Mouse (Mus musculus) 3134 (cell line): ENCODE results near the gene 2510009E07Rik.
"Not testable (repeated sequence)": the region's sequence is repeated elsewhere in the genome, so short reads cannot be mapped to it uniquely, and the experiment has no call there.

Experiments used
- DNase-seq: peaks from one replicate; pipeline ENCODE4 v3.0.0-alpha.2; 2011; ENCODE audit warnings: low spot score; ENCODE audit not compliant: insufficient read length; ENCODE audit errors: extremely low read depth

The 2510009E07Rik gene

DNA sequence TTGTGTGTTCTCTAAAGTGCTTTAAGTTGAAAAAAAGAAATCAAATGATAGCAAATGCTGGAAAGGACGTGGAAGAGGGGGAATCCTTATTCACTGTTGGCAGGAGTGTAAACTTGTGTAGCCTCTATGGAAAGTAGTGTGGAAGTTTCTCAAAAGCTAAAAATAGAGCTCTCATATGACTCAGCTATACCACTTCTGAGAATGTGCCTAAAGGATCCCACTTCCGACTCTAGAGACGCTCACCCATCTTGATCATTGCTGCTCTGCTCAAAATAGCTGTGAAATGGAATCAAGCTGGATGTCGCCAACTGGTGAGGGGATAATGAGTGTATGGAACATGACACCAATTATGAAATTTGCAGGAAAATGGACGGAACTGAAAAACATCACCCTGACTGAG is 7.1 kb downstream of the 2510009E07Rik start:
- DNase-seq = no peak

DNA sequence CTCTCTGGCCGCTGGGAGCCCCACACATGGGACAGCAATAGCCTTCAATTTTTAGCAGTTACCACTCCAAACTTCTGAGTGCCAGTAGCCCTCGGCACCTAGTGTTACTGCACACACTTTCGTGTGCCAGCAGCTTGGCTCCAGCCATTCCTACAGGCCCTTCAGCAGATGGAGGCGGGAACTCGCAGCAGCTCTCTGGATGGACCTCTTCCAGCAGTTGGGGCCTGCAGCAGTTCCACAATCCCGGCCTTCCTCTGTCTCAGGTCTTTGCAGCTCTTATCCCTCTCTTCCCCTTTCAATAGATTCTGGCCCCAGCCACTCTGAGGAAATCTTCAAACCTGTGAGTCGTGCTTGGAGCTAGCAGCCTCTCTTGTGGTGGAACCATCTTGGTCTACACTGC is 17.7 kb downstream of the 2510009E07Rik start:
- no peak for DNase-seq

DNA sequence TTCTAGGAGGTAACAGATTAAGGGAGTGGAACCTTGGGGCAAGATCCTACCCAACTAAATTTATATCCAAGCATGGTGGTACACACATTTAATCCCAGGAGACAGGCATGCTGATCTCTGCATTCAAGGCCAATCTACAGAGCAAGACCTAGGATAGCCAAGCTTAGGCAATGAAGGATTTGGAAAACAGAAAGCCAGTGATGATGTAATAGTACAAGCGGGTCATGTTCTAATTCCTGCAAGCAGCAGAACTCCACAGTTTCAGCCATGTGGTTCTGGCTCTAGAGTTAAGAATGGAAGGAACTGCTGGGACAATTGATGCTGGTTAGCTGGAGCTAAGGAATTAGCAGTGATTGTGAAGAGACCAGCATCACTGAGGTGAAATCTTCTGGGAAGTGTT is 20.8 kb downstream of the 2510009E07Rik start:
- DNase-seq = not testable (repeated sequence)

DNA sequence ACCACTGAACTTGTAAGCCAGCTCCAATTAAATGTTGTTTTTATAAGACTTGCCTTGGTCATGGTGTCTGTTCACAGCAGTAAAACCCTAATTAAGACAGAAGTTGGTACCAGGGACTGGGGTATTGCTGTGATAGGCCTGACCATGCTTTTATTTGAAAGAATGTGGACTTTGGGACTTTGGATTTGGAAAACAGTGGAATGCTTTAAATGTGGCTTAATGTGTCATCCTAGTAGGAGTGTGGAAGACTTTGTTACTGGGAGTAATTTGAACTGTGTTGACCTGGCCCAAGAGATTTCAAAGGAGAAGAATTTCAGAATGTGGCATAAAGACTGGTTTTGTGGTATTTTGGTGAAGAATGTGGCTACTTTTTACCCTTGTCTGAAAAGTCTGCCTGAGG is 21.4 kb downstream of the 2510009E07Rik start:
- DNase-seq = not testable (repeated sequence)

DNA sequence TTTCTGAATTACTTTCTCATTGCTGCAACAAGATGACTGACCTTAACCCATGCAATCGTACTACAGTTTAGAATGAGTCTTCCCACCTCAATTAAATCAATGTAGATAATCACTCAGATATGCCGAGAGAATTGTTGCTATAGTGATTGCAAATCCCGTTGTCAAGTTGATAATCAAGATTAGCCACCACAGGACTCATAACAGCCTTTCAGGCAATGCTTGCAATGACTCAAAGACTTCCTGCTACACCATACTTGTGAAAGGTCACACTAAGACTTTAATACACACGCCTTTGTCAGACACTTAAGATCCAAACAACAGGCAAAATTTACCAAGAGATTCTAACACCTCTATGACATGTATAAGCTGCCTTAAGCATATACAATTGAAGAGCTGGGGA is 22.6 kb downstream of the 2510009E07Rik start:
- DNase-seq = no peak

DNA sequence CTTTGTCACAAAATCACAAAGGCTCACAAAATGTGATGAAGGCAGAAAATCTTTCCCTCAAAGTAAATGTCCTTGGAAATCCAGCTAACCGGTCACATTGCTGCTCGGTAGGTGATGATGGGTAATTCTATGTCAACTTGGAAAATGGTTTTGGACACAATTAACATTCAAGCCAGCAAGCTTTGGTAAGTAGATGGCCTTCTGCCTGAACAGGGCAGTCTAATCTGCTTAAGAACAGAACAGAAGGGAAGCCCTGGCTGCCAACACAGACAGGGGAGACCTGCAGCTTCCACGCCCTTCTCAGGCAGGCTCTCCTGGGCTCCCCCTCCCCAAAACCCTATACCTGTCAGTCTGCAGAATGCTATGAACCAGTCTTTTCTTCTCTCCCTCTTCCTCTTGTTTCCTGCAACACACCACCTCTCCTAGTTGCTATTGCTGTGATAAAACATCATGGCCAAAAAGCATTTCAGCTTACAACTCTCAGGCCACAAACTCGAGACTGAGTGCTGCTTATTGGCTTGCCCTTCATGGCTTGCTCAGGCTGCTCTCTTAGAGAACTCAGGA is 29.0 kb downstream of the 2510009E07Rik start:
- DNase-seq = no peak

DNA sequence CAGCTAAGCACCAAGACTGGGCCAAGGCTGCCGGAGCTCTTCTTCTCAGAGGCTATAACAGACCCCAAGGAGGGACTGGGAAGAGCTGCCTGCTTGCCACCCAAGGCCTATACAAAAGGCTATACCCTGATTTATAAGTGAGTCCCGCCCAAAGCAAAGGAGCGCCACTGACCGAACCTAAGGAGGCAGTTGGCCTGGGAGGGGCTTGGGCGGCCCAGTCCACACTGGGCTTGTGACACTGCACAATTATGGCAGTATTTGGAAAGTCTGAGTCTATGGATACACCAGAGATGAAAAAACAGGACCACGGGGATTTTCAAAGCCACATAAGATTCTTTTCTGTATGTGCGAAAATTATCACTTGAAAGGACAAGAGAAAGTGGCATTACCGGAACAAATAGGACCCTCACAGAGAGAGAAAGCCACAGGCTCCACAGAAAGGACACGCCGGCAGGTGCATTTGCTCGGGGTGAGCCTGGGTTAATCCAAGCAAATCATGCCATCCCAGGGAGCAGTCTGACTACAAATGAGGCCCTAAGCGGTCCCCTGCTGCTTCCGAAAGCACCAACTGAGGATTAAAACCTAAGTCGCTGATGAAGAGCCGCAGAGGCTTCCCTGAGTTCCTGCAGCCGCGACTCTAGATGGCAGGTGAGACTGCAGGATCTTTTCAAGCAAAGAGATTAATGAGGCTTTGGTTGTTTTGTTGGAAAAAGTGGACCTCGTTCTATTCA is 29.7 kb downstream of the 2510009E07Rik start:
- no peak for DNase-seq

DNA sequence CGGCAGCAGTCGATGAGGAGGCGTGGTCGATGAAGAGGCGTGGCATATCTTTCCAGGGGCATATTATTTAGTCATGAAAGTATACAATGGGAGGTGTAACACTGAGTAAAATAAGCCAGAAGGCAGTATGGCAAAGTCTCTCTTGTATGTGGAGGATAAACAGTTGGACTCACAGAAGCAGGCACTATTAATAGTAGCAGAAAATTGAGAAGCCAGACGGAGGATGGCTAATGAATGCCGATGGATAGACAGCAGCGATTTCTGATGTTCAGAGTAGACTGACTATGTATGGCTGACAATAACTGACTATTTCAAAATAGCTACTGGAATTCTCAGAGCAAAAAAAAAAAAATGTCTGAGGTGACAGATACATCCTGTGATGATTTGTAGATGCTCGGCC is 38.5 kb downstream of the 2510009E07Rik start:
- DNase-seq = no peak

DNA sequence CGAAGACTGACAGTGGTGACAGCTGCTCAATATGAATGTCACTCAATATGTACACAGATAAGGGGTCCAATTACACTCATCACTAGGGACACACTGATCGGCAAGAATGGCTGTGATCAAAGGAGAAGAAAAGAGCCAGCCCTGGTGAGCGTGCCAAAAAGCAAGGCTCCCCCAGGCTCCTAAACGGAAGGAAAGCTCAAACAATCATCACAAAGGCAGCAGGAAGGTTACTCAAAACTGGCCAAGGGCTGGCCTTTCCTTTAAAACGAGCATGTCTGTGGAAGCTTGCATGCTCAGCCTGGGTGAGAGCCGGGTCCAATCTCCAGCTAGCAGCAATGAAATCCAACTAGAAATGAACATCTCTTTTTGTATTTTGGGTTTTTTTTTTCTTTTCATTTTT is 39.2 kb downstream of the 2510009E07Rik start:
- DNase-seq = no peak

DNA sequence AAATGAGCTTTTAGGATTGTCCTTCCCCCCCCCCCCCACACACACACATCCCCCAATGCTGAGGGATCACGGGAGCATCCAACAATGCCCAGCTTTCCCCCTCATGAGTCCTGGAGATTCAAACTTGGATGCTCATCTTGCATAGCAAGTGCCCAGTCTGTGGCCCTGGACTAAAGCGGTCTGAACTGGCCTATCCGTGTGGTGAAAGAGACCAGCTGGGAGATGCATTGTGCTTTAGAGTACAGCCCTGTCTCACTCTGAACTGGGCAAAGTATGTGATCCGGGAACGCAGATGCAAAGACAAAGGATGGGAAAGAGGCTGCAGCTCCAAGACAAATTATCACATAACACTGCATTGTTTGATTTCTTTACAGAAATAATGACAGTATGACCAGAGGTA is 40.1 kb downstream of the 2510009E07Rik start:
- no peak for DNase-seq

DNA sequence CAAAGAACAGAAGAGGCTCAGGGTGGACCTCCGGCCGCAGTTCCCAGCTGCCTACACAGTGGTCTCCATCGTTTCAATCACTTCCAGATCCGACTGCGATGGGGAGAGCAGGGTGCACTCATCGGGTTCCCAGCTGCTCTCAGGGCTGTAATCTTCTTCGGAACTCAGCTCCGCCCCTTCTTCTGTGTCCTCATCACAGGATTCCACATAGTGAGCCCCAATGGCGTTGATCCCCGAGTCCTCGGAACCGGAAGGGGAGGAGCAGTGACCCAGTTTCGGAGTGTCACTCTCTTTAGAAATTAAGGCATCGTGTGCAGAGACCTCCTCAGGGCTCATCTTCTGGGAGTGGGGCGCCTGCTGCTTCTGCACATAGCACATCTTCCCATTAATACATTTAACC is 41.3 kb downstream of the 2510009E07Rik start:
- DNase-seq = no peak

DNA sequence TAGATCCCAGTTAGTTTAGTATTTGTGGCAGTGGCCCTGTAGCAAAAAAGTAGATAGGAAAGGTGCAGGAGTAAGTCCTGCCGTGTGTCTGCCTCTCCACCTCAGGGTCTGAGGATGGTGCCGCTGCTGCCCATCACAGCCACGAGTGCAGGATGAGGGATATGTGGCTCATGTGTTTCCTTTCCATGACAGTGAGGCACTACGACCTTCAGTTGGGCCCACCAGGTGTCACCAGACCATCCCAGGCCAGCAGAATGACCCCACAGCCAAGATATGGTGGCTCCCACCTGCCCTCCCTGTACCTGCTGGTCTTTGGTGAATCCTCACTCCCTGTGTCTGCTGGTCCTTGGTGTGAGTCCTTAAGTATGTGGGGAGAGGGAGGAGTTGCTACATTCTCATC is 43.3 kb downstream of the 2510009E07Rik start:
- DNase-seq = no peak

DNA sequence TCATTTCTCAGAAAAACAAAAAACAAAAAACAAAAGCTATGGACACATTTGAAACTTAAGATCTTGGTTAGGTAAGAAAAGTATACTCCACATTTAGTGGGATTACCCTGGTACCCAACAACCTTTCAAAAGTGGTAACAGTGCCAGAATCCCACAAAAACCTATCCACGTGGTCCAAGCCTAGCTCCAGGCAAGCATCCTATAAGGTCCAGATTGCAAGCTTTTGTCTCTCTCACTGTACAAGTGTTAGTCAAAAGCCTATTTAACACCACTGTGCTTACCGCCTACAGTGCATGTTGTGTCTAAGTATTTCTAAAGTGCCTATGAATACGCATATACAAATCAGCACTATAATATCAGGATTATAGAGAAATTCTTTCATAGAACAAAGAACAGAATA is 44.2 kb downstream of the 2510009E07Rik start:
- no peak for DNase-seq

DNA sequence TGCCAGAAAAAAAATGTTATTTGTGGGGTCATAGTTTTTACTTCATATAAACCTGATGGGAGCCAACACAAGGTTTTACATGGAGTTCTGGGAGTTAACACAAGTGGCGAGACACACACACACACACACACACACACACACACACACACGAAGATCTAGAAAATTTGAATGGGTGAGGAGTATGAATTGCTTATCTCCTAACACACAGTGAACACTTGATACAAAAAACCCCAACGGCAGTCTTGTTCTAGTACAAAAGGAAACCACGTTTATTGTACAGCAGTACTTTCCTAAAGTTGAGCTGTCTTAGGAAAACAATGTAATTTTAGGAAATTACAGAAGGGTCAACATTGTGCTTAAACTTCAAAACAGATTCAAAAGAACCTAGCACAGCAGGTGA is 45.7 kb downstream of the 2510009E07Rik start:
- no peak for DNase-seq

DNA sequence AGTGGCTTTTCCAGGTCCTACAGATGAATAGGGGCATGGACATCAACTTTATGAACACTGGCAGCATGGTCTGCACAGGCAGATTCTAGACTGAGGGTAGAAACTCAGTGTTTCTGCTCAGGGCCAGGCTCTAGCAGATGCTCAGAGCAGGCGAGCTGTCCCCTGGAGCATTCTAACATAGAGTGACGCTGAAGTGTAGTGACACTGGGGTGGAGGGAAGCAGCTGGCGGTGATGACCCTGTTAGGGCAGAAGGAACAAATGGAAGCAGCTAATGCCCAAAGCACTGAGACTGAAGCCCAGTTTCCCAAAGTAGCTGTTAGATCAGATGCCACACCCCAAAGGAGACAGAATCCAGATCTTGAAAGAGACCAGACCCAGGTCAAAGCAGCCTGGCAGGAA is 48.0 kb downstream of the 2510009E07Rik start:
- no peak for DNase-seq

DNA sequence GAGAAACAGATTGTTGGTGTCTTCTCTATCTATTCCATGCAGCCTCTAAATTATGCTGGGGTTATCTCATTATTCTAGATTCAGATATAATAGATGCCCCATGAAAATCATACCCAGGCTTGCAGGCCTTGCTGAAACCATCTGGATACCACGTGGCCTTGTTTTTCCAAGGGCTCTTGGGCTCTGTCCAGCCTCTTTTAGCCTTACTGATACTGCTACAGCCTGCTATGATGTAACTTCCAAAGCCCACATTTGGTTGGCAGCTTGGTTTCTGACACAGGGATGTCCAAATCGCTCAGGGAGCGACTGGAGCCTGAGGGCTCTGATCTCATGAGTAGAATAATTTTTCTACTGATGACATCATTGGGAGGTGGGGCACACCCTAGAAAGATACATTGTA is 48.5 kb downstream of the 2510009E07Rik start:
- DNase-seq = no peak

DNA sequence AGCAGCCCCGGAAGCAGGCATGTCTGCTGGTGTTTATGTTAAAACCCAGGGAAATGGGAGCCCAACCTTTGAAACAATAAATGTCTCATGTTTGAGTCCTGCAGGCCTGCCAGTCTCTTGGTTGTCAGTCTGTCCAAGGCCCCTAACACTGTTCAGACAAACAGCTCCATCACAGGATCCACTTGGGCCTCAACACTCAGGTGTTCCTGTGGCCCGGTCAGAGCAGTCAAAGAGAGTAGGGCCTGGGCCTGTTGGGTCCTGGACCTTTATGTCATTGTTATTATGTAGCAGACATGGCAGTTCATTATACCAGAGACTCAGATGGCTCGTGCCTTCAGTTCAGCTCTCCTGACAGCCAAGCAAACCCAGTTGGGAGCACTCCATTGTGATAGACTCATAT is 49.9 kb downstream of the 2510009E07Rik start:
- no peak for DNase-seq

DNA sequence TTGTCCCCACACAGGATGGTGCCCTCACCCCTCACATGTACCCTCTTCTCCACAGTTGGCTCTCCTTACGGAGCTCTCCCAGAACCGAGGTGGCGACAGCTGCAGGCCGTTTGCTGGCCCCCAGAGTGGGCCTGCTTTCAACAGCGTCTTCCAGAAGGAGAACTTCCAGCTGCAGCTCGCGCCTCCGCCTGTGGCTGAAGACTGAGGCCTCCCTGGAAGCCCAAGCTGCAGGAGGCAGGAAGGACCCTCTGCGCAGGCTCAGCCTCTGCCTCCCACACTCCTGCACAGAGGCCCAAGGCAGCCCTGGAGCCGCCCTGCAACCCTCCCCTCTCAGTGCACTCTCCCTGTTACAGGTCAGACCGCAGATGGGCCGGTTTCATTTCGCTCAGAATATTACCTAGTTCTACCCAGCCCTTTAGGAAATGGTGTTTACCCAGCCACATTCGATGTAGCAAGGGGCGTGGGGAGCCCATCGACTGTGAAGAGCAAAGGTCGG is 50.4 kb downstream of the 2510009E07Rik start:
- no peak for DNase-seq

DNA sequence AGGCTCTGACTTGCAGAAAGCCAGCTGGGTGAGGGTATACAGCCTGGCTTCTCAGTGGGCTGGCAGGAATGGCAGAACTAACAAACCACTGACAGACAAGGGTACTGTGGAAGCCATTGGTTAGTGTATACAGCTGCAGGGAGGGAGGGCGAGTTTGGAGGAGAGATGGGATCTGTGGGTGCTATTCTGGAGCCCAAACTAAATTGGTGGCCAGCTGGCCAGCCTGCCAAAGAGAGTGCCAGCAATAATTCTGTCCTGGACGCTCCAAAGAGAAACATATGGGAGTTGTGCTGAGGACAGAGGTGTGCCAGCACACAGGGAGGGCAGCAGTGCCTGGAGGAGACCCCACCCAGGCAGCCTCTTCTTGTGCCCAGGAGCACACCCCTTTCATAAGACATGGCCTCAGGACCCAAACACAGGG is 50.8 kb downstream of the 2510009E07Rik start:
- DNase-seq = no peak

DNA sequence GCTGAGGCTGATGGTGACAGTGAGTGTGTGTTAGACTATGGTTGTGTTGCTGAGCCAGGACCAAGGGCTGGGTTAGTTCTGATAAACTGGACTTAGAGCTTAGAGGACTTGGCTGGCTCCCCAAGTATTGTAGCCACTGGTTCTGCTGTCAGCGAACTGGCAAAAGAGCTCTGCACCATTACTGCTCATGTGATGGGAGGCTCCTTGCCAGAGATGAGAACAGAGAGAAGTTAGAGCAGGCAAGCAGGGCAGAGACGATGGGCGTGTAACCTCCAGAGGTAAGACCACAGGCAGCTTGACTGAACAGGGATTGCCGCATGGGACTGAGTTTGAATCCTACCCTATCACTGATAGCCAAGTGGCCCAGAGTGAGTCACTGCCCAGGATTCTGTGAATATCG is 51.6 kb downstream of the 2510009E07Rik start:
- no peak for DNase-seq

DNA sequence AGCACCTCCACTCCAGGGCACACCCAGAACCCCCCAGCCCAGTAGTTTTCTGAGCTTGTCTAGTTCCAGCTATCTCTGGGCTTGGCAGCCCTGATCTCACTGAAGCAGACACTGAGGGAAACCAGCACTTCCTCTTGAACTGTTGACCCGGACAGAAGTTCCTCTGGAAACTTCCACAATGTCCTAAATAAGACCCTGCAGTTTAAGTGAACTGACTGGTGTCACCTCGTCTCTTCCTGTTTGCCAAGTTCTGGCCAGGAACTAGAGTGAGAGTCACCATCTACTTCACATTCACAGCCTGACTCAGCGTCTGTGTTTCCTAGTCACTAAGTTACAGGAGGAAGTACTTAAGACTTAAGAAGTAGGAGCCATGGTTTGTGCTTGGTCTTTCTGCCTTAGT is 52.5 kb downstream of the 2510009E07Rik start:
- no peak for DNase-seq

DNA sequence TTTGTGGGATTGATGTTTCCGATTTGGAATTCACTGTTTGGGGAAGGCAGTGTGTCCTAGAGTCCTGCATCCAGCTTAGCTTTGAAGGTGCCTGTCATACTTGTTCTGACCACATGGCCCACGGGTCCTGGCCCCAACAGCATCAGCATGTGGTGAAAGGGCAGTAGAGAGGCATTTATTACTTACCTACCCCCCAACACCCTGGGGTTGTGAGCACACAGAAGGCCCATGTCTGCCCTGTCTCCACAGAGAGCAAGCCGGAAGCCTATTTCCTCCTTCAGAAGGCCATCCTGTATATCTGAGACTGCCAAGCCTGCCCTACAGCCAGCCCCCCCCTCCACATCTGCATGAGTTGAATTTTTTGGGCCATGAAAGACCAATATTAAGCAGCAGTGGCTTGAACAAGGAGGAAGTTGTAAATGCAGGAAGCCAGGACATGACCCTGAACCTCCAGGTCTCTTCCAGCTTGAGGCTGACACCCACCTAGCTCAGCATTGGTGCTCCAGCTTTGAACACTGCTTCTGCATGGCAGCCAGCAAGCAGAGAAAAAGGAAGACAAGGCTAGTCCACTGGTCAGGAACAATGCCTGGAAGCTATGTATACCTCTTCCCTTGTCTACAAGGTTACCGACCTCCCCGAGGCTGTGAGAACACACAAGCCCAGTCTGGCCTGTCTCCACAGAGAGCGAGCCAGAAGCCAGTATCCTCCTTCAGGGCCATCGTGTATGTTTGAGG is 53.5 kb downstream of the 2510009E07Rik start:
- DNase-seq = no peak
